Mouse (Mus musculus): ENCODE data around the gene F2rl2.

Gene F2rl2

DNA sequence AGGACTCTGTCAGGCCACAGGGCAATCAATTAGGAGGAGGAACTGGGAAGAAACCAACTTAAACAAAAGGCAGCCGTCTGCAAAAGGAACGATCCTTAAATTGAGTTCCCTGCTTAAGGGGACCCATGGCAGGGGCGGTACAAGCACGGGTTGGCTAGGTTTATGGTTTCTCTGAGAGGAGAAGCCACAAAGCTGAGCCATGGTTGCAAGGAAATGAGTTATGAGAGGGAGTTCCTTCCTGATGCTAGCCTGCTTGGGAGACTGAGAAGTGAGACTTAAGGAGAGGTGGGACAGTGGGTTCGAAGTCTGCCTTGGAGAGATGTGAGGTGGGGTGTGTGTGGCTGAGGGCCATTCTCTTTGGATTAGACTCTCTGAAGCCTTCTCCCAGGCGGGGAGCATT is 1.2 kb downstream of the F2rl2 start:
- DNase-seq (ENCODE audit: low read depth, low spot score): no peak

DNA sequence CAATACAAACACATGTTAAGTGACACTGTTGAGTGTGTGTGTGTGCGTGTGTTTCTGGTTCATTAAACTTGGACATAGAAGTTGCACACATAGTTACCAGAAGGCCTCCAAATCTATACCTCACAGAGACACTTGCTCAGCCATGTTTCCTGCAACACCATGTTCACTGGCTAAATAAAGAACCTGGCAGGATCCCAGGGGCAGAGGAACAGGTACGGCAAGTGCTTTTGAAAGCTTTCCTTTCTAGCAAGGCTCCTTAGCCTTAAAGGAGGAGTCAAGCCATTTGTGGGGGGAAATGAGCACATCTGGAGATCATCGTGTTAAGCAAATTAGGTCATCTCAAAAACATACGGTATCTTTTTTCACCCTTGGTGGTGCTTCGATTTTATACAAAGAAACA is 6.7 kb downstream of the F2rl2 start:
- DNase-seq (ENCODE audit: low read depth, low spot score): no peak

DNA sequence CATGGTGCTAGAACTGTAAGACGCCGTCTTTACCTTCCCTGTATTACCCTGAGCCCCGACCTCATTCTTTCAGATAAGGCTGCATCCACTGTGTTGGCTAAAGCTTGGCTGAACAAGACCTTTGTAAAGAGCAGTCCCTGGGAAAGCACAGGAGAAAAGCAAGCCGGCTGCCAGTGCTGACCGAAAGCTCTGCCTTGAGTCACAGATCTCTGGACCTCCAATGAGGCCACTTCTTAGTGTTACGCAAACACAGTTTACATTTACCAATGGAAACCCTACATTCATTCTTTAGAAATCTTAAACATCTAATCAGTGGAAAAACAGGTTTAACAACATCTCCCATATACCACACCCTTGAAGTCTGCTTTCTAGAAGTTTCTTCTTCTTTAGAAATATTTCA is 8.9 kb downstream of the F2rl2 start:
- no peak for DNase-seq (ENCODE audit: low read depth, low spot score)

DNA sequence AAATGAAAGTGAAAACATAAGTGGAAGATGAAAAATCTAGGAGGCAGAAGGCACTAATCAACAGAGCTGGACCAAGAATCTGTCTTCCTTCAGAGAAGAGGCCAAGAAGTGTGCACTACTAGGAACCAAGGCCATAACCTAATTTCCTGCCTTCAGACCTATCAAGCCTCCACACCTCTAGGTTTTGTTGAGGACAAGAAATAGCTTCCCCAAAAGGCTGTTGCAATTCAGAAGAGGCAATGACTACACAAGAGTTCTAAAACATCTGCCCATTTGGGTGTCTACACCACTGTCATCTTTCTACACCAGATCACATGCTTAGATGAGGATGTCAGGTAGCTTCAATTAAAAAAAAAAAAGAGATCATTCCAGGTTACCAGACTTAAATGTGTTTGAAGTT is 15.4 kb downstream of the F2rl2 start:
- DNase-seq (ENCODE audit: low read depth, low spot score): no peak

DNA sequence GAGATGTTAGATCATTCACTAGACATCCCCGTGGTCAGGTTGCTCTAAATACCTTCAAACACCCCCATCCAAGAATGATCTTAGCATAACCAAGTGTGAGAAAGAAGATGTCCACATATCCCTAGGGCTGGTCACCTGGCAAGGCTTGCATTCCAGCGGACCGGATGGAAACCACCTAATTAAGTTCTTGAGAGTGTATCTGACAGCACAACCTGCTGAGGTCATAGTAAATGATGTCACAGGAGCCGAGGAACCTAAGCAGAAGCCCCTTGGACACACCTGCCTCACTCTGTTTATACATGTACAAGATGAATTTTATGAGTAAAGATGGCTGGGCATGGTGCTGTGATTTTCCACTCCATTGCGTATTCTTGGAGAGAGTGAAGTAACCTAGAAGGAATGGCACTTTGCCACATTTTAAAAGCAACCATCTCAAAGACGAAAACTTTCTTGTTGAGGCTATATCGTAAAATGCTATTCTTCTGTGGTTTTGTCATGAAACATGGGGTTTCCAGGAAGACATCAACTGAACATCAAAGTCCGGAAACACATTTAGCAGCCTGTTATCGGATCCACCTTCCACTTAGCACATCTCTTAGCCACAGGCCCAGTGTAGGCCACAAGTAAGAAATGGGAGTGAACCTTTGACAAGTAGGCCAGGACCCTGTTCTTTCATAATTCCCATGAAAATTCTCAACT is 16.1 kb downstream of the F2rl2 start:
- DNase-seq (ENCODE audit: low read depth, low spot score): no peak

DNA sequence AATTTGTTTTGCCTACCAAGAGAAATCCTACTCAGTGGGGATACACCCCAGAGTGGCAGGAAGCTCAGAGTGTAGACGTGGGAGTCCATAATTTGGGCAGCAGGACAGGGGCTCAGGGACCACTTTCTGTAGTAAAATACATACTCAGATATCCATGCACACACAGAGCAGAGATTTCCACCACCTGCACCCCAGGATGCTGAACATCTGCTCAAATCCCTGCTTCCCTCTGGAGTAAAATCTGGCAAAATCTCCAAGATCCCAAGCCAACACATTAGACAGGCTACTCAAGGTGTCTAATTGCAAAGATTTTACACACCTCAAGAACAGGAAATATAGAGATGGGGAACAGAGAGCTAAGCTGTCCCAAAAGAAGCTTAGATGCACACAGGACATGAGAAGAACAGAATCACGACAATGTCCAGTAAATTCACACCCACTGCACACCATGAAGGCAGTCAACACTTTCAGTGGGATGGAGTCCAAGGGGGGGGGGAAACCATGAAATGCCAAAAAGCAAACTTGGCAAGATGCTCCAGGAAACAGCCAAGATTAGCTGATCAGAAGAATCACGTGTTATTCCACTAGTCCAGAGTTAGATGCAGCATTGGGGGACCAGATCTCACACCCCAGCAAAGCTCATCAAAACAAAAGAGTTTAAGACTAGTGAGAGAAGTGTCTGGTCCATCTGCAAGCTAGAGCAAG is 17.8 kb downstream of the F2rl2 start:
- no peak for DNase-seq (ENCODE audit: low read depth, low spot score)

DNA sequence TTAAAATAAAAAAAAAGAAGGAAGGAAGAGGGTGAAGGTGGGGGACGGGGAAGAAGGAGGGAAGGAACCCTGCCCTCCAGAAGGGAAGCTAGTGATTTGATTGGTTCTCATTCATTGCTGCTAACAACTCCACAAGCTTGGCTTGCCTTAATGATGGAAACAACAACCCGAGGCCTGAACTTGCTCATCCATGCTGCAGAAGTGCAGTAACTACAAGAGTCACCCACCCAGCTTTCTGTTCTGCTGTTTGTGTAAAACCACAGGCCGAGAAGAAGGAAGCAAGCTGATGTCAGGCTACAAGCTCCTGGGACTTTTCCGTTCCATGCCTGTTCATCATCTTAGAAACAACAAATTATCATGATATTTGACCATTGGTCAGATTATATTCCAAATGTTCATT is 18.7 kb downstream of the F2rl2 start:
- DNase-seq (ENCODE audit: low read depth, low spot score): no peak

DNA sequence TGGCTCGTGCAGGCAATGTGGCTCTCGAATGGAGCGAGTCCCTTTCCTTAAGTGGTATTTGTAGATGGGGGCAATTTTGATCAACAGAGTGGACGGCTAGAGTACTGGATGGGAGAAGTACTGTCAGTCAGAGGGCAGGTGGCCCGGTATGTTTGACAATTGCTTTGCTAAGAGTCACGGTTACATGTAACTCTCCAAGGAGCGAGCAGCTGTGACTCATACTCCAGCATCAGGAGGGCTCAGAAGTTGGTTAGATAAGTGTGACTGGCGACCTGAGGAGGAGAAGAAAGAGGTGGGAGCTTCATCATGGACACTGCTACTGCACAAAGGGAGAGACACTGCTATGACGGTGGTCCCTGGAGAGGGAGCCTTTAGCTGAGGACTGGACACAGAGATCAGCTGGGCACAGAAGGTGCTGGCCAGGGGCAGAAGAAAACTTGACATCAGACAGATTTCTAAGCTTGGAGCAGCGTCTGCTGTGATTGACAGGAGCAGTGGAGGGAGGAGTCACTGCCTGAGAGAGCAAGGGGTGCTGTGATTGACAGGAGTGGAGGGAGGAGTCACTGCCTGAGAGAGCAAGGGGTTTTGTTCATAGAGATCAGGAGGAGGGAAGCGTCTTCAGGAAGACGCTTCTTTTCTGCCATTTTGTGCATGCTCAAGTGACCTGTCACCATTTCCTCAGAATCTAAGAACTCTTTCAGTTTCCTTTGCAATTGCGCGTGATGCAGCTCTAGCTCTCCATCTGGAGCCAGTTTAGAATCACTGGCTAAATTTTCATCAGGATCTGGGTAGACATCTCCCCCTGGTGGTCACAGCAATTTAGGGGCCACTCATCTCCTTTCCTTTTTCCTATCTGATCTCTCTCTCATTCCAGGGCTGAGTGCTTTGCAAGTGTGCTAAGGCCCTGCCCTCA is 22.9 kb downstream of the F2rl2 start:
- peak; percentile 28 for DNase-seq (ENCODE audit: low read depth, low spot score)

DNA sequence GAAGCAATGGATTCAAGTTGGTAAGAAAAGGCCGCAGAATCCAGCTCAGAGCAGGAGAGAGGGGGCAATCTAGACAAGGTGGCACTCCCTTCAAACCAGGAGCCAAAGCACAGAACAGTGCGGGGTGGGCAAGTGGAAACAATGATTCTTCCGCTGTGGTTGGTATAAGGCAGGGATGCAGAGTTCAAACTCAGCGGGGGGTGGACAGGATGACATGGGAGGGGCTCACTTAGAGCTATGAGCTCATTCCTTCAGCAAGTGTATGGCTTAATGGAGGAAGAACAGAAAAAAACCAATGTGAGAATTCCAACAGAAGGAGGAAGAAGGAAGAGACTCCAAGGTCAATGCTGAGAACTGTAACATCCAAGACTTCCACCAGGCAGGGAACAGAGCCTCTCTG is 33.8 kb downstream of the F2rl2 start:
- DNase-seq (ENCODE audit: low read depth, low spot score): no peak

DNA sequence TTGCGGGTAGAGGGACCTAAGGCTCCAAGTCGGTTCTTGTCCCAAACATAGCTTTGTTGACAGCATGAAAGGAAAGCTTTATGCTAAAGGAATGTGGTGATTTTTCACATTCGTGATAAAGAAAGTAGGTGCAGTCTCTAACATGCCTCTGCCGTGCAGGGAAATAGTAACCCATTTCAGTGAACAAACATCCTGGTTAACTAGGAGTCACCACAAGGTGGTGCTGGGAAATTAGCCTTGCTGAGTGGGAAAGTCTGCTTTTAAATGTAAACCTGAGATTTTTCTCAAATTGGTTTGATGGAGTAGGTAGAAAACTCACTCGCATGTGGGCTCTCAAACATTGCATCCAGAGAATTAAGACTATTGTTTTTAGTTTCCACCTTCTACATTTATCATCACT is 43.0 kb downstream of the F2rl2 start:
- DNase-seq (ENCODE audit: low read depth, low spot score): no peak

DNA sequence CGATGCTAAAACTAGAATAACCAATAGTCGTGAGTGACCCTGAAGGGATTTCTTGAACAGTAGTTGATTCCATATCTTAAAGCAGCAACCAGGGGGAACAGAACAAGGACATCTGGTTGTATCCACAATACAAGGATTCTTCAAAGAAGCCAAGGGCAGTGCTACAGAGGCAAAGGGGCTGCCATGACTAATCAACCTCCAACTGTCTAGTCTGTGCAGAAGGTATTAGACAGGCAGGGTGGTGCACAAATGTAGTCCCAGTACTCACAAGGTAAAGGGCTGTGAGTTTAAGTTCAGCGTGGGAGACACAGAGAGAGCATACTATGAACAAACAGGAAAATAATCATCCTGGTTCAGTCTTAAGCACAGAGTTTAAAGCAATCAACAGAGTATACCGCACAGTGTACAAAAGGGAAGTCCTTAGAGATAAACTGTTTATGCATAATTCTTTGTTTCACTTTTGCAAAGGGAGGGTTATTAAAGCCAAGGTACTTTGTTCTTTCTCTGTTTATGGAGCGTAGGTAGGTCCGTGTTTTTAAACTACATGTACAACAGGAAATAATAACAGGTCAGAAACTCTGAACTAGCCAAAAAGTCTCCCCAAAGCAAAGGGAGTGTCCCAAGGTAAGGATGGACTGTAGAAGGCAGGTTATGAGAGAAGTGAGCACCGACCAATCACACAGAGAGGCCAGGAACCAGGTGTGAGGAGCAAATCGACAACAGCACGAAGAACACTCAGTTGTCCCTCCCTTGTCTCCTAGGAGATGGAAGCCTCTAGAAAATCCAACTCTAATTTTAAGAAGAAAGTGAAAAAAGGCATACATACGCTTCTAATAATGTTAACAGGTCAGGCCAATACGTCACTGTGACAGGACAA is 45.4 kb downstream of the F2rl2 start:
- no peak for DNase-seq (ENCODE audit: low read depth, low spot score)

DNA sequence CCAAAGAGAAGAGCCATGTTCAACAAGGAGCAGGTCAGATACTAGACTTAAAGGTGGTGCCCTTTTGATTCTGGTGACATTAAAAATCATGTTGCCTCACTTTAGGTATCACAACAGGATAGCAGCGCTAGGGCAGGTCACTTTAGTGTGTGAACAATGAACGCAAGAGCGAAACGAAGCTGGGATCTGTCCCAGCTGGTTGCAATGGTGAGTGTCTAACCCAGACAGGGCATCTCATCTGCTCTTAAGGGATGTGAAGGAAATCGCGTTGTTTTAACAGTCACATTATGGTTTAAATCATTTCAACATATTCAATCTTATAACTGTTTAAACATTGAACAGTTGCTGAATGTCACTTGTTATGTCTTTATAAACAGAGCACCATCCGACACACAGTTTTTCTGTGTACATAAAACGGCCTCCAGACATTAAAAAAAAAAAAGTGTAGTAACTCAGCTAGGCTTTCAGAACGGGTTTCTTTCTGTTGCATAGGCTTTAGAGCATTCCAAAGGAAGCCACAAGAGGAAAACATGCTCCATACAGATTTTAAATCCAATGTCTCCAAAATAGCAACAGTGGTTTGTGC is 46.3 kb downstream of the F2rl2 start:
- DNase-seq (ENCODE audit: low read depth, low spot score): no peak

DNA sequence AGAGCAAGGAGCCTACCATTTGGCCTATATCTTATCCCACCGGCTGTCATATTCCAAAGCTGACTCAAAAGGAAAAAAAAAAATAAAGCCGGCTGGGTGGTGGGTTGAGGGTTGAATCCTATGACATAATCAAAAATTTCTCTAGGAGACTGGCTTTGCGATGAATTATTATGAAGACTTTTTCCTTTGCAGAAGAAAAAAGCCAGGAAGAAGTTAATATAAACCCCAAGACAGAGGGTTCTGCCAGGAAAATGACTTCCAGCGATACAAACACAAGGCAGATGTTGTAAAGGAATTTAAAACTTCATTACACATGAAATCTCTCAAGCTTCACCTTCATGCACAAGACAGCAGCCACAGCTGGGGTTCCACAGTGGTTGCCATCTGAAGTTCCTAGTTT is 48.8 kb downstream of the F2rl2 start:
- no peak for DNase-seq (ENCODE audit: low read depth, low spot score)

DNA sequence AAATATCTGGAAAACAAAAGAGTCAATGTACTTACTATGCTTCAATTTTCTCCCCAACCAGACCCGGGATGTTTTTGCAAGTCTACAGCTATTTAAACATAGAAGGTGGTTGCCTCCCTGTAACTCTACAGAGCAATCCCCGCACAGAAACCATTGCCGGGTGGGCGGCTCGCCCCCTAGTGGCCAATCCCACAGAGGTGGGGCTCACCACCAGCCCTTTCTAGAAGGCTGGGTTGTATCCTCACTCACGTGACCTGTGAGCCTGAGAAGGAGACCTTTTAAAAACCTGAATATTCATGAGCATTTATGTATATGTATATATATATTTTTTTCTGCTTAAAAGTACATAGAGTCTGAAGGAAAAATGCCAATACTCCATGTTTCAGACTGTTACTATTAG is 49.9 kb downstream of the F2rl2 start:
- DNase-seq (ENCODE audit: low read depth, low spot score): no peak

DNA sequence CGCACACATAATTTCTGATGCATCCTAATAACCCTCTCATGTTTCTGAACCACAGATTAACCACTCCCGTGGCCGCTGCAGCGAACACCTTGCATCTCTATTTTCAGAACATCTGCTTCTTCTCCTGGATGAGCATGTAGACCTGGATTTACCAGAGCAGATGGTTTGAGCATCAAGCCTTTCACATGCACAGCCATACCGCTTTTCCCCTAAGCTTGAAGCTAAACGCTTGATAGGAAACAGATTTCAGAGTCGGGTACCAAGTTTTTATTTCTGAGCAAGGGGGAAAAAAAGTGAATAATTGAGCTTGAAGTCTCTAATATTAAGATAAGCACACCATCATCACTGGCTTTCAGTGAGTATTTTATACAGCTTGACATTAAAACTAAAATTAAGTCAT is 50.4 kb downstream of the F2rl2 start:
- no peak for DNase-seq (ENCODE audit: low read depth, low spot score)

DNA sequence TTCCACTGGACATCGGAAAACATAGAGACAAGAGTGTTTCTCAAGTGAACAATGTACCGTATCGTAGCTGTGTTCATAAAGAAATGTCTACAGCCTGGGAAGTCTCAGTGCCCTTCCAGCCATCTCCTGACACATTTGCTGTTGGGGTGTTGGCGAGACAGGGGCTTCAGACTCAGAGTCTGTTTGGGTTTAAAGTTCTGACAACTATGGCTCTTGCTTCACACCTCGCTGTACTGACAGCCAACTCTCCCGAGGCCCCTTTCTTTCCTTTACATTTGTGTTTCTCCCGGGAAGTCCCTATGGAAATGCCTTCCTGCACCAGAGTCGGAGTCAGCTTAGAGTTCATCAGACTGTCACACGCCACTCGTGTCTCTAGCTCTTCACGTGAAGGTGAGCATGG is 50.9 kb downstream of the F2rl2 start:
- DNase-seq (ENCODE audit: low read depth, low spot score): no peak

Measured in skeletal muscle tissue, adult 2 months (tissue).